Mouse (Mus musculus): ENCODE data around the gene Trabd2b.

Trabd2b gene

DNA sequence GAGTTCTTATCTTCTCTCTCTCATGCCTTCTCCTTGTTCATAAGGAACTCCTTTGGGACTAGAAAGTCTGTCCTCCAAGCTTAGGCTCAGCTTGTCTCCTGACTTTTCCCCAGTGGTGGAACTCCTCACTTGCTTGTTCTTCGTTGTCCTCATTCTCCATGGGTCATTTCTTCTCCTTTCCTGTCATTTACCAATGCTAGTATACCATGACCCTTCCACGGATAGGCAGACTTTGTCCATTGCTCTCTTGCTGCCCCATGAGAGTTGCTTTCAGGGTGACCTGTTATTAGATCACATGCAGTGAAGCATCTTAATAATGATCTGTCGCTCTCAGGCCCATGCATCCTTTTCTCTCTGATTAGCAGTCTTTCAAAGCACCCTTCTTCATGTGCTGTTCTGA is 46.6 kb downstream of the Trabd2b start:
- DNase-seq = no peak

DNA sequence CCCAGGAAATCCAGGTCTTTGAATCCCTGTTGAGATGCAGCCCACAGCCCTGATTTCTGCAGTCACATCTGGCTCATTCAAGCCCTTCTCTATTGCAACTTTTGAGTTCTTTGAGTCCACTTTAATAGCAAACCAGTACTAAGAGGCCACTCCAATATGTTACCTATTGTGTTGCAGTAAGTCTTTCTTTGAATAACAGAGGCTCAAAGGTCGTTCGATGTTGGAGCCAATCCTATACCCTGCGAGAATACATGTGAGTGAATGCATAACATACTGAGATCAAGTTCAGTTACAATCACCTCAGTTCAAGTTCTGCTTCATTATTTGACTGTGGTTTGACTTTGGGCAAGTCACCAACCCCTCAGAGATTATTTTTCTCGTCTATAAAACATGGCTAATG is 47.5 kb downstream of the Trabd2b start:
- no peak for DNase-seq

DNA sequence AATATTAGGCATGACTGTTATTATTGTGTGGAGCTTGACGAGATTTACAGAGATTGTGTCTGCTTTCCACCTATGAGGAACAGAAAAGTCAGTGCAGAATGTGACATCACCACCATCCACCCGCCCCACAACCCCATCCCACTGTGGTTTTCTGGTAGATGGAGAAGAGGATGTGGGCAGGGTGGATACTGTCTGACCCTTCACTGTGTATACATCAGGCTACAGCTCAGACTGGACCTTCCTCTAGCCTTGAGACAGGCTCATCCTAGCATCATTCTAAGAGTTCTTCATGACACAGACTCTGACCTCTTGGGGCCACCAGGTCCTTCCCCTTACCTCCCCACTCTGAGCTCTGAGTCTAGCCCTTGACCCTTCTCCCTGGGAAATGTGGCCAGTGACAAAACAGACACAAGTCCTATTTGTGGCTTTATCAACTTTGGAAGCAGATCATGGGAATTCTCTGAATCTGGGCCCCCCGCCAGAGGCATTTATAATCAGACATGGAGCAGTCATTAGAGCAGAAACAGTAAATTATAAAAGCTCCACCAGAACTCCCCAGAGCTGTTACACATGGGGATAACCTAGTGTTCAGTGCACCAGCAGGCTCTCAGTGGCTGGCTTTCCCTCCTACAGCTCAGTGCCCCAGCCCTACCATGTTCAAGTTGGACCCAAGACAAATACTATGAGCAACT is 48.1 kb downstream of the Trabd2b start:
- DNase-seq = peak; percentile 32

DNA sequence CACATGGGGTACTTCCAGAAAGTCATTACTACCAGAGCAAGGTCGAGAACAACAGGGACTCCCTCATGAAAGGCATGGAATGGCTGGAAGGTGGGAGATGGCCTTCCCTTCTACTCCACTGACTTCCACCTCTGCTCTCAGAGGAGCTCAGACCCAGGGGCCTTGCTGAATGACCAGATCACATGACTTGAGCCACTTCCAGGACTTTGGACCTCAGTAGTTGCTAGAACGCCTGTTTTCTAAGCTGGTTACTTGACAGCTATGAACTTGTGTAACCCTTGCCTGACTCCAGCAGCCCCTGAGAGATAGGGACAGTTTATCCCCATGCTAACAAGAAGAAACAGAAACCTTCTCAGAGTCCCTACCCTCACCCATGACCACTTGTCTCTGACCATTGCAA is 50.6 kb downstream of the Trabd2b start:
- no peak for DNase-seq

DNA sequence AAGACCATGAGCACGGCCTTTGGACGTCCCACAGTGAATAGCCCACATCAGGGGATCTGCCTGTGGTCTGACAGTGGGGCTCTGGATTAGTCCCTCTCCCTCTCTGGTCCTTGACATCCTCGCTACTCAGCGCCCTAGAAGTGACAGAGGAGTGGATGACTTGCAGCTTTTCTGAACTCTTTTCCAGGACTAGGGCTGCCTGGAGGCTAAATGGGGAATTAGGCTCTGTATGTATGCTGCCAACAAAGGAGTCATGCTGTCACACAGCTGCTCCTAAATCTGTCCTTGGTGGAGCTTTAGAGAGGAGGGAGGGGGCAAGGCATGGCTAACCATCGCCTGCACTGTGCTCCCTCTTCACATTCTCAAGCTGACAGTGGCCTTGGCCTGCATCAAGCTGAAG is 53.1 kb downstream of the Trabd2b start:
- DNase-seq = peak; percentile 14

DNA sequence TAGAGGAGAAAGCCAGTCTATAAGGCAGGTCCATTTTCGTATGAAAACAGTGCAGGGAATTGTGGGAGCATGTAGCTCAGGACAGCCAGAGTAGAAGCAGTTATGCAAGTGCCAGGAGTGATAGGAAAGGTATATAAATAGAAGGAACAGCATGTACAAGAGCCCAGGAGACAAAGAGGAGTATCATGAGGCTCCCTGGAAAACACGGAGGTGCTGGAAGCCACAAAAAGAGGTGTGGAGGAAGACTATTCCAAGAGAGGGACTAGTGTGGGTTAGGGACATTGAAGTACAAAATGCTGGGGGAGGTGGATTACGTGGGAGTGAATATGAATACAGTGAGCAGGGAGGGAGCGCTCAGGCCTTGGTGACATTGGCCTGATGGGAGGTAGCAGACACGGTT is 53.9 kb downstream of the Trabd2b start:
- no peak for DNase-seq

DNA sequence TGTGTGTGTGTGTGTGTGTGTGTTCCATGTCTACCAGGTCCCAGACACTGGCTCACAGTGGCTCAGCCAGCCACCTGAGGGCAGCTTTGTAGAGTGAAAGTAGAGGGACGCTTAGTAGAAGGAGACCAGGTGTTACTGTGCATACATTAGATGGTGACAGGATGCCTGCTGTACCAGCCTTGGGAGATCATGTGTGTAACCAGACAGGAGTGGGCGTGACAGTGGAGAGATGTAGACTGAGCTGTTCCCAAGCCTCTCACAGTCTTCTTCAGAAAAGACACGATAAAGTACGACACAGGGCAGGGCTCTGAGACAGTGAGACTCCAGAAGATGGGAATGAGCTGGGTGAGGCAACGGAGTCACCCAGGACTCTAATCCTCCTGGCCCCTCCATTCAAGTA is 54.6 kb downstream of the Trabd2b start:
- DNase-seq = no peak

DNA sequence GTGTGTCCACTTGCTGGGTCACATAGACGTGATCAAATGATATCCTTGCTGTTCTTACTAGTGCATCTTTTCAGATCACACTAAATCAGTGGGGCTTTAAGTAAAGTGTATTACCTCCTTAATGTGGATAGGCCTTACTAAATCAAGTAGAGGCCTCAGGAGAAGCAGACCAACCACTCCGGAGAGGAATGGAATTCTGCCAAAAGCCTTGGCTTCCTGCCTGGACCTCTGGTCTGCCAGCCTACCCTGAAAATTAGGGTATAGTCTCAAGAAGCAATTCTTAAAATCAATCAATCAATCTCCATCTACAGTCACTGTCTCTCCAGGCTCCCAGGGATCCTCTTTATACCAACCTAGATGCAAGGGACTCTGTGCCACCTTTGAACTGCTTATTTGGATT is 59.1 kb downstream of the Trabd2b start:
- peak; percentile 9 for DNase-seq

DNA sequence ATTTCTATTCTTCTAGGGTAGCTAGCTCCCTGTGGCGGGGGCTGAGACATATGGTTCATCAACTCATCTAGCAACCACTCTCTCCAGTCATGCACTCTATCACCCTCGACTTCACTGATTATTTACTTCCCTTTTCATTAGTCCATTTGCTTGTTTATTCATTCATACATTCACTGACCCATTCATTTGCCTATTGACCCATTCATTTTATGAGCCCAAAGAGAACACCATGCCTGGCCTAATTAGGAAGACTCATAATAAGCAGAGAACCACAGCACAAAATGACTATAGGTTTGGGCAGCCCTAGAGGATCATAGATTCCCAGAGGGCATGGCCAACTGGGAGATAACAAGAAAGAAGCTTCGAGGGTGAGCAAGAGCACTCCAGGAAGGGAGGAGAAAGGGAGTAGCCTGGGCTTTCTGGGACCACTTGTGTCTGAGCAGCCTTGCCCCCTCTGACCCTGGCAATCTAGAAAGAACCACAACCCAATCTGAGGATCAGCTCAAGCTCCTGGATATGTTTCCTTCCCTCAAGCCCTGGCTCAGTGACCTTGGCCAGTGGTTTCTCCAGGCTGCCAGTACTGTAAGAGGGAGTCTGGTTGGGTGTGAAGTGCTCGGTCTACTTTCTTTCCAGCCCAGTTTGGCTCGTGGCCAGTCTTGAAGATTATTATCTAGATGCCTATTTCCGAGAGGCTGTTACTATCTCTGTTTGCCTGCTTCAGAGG is 61.0 kb downstream of the Trabd2b start:
- peak; percentile 14 for DNase-seq

DNA sequence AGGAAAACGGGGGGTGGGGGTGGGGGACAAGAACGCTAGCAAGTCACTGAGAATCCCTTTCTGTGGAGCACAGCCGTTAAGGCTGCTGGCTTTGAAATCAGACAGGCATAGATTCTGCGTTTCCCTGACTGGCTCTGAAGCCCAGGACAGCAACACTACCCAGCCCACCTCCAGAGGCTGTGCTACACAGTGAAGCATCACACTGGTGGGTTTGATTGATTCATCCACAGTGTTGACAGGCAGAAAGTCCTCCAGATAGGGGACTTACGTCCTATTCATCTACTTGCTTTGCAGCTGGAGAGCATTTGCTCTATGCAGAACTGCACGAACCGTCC is 61.5 kb downstream of the Trabd2b start:
- DNase-seq = no peak

DNA sequence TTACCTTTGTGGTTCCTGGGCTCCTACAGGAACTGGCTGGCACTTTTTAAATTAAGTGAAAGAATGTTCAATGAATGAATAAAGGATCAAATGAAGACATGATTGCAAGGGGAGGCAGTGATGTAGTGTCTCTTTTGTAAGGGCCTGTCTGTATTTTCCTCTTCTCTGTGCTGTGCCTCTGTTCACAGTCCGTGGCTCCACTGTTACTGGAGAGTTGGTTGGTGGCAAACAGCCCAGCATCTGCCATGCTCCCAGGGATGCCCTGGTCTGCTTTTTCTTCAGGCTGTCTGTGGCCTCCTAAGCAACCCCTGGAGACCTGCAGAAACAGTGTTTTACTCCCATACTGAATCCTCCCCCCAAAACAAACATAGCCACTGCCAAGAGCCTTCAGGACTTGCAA is 63.4 kb downstream of the Trabd2b start:
- no peak for DNase-seq

DNA sequence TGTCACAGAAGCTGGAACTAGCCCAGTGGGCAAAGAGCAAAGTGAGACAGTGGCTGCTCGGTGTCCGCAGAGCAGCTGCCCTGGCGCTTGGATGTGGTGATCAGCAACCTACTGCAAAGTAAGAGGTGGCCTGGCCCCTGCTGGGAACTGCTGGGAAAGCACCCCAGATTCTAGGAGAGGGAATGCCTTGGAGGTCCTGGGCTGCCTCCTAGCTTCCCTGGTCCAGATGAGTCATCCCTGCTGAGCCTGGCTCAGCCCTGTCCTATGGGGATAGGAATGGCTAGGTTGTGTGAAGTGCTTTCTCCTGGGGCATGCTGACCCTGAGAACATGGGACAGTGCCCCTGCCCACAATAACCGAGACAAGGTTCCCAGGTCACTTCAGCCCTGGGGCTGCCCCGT is 65.6 kb downstream of the Trabd2b start:
- DNase-seq = peak; percentile 42

DNA sequence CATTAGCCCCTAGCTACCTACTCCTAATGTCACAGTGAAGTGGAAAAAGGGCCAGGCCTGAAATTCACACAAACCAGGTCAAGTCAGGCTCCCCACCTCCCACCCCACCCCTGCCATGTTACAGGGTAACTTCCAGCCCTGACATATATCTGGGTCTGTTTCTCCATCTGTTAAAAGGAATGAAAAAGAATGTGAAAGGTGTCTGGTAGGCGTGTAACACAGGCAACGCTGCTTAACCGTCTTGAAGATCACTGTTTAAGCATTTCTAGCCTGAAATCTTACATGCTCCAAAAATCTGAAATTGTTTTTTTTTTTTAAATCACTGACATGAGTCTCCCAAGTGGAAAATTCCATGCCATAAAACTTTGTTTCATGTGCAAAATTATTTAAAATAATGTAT is 69.8 kb downstream of the Trabd2b start:
- DNase-seq = no peak

DNA sequence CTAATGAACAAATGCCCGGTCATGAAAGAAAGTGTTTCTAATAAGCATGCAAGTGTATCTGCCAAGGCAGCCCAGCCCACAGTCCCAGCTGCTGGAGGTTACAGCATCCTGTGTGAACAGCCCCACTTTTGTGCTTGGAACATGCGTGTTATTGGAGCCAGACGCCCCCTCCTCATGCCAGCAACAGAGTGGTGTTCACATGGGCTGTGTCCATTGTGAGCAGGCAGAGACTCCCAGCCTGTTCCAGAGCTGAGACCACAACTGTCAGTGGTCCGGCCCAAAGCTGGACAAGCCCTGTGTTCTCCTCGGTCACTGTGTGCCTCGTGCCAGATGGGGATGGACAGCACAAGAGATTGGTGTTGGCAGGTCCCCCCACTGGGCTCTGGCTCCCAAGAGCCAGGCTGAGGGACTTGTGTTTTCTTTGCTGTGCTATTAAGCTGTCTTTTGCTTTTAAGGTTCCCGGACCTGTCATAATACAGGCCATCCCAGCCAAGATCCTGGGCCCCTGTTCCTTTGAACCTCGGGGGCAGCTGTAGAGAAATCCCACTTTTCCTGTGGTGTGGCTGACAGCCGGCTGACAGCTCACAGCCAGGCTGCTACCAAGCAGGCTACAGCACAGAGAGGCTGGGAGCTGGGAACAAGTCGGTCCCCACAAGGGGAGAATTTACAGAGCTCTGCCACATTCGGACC is 70.7 kb downstream of the Trabd2b start:
- peak; percentile 6 for DNase-seq

DNA sequence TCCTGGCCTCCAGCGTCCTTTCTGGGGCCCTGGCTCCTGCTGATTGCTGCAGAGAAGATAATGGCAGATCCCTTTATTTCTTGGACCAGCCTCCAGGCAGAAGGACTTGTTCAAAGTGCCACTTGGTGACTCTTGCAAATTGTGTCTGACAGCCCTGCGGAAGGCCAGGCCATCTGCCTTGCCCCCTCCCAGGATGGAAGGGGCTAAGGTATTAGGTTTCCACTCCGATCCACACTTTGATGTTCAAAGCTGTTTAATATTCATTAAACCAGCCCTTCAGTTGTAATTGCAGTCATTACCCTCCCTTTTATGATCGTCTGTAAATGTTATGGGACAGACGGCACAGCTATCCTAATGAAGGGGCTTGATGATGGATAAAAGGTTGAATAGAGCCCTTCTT is 75.0 kb downstream of the Trabd2b start:
- no peak for DNase-seq

DNA sequence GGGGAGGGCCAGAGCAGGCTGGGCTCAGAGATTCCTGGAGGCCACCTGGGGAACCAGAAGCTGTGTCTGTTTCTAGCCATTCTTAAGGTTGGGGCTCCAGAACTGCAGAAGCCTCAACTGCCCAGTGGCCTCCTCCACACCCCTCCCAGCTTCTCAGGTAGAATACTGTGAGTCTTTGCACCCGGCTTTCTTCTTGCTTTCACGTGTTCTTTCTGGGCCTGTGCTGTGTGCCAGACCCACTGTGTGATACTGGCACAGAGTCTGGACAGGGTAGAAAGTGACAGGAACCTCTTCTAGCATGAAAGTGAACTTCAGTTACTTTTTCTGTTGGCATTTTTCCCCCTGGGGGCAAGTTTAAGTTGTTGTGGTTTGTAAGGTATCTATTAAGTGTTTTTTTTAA is 77.6 kb downstream of the Trabd2b start:
- DNase-seq = no peak

DNA sequence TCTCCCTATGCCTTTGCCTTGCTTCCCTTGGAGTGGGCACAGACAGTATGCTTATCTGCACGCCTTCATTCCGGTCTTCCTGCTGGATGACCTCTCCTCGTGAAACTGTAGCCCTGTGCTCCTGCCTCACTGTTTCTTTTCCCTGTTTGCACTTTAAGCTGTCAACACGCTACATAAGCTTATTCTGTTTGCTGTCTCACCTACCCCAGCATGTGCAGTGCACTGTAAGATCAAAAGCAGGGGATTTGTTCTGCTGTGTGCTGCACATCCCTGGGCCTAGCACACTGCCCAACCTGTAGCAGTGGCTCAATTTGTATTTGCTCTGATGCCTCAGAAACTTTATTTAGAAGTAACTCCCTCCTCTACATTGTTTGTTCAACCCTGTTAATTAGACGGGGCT is 79.5 kb downstream of the Trabd2b start:
- no peak for DNase-seq

DNA sequence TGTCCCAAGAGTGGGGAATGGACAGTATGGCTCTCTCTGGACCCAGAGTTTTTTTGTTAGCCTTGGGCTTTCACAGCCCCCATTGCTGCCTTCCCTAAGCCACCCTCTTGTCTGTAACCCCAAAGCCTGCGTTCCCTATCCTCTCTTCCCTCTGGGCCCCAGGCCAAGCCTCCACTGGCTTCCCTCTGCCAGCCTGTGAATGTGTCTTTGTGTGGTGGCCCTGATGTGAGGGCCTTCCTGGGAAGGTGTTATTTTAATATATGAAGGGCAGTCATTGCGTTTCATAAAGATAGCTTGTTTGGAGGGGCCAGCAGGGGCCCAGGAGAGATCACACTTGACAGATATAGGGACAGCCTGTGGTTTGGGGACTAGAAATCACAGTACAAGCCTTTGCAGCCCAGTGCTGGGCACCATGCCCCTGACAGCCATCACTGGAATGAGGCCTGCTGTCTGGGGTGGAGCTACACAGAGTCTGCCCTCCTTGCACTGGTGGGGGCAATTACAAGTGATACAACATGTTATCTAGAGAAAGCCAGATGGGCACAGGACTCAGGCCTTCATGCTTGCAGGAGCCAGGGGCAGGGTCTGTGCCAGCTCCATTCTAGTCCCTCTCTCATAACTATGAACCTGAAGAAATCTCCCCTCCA is 80.5 kb downstream of the Trabd2b start:
- DNase-seq = no peak

DNA sequence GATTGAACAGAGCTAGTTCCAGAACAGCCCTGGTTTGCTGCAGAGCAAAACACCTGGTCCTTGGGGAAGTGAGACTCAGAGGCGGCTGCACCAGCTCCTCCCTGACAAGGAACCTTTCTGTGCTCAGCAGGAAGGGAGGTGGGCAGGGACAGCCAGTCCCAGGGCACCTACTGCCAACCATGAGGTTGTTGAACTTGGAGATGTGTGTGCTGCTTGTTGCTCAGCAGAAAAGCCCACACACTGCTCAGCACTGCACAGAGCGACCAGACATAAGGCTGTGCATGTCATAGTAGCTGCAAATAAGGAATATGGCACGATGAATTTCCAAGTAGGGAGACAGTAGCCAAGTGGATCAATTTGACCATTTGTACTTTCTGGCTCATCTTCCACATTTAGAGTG is 81.2 kb downstream of the Trabd2b start:
- DNase-seq = no peak

DNA sequence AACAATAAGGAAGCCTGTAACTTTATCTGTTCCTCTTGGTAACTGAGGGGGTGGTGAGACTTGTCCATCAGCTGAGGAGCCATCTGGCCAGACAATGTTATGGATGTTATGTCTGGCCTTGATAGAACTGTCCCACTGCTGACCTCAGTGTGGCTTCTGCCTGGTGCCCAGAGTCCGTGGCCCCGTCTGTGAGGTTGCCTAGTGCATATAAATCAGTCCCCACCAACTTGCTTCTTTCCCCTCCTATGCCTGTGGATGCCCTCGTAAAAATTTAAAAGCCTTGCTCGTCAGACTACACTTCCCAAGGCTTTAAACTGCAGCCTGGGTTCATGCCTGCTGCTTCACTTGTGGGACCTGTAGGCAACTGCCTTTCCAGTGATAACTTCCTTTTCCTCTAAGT is 85.6 kb downstream of the Trabd2b start:
- DNase-seq = no peak

DNA sequence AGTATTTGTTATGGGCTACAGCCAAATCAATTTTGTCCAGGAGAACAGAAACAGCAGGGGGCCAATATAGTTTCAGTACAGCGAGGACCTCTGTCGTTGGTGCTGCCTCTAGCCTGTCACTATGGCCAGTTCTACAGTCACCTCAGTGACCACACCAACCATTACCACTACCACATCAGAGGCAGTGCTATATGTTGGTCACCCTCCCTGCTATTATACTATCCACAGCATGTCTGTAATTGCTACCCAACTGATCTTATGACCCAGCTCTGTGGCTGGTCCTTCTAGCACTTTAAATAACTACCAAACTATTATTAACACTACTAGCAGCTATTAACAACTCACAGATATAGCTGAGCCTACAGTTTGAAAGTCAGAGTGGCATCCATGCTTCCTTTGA is 87.5 kb downstream of the Trabd2b start:
- no peak for DNase-seq

DNA sequence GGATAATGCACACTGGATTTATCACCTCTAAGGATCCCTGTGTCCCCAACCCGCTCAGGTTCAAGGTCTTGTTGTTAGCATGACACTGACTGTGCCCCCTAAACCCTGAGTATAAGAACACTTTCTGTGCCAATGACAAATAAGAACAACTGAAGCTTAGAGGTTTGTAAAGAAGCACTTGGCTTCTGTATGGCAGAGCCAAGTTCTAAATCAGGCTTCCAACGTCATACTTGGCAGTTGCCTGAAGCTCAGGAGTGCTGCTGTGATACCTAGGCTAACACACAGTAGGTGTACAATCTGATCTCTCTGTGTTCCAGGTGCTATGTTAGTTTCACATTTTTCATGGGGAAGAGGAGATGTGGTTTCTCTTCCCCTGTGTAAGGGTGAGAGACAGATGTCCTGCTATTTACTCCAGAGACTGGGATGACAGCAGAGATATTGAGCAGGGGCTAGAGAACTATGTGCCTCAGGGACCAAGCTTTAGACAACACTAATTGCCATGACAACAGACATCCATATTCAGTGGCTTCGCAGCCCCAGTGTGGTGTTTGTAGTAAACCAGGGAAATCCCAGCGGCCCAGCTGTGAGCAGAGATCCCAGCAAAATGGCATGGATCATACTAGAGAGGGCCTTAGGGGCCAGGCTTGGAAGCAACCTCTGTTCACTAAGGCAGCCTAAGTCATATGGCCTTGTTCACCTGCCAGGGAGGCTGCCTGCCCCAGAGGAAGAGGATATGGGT is 89.3 kb downstream of the Trabd2b start:
- DNase-seq = no peak

DNA sequence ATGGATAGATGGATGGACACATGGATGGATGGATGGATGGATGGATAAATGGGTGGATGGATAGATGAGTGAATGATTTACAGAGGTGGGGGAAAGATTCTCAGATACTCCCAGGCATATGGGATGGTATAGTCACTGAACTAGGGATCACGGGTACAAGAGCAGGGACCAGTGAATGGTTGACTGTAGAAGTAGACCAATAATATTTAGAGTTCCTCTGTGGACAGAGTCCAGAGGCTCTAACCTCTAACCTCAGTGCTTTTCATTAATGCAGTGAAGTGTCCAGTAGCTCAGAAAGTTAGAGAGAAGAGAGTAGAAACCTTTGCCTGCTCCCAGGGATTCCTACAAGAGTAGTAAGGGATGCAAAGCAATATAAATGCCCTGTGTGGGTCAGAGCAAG is 93.1 kb downstream of the Trabd2b start:
- no peak for DNase-seq

Measured in lung, postnatal 36 days (tissue).